Mouse (Mus musculus): Measurements from ENCODE around the gene Ndn. TPM values are rescaled to one million over a fixed set of nuclear protein-coding genes. Genes with fewer than 3 reads are reported as not detected.
A peak's percentile ranks its signal among the peaks of the same experiment; 100 is the strongest.

Ndn gene
- total RNA-seq (2021), result 100 to 1,000 TPM; 122 to 127 TPM

DNA sequence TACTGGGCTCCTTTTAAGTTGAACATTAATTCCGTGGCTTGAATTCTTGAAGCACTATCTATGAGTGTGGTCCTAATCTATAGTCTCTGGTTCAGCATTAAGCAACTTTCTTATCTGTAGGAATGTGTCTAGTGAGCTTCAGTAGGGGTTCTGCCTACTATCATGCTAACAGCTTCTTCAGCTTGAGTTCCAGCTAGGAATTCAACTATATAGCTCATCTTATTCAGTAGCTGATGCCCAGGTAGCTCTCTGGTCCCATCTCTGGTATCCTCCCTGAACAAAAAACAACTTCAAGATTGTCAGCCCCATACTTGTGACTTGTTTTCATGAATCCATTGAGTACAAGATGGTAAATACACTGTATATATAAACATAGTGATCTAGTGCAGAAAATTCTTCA, at the start of gene Ndn:
Gene Ndn, plus strand, starts transcription at position 301 of the 400 bp plus-strand sequence.
- intact Hi-C loops (cut with DNase I), result no loop called here
- DNase-seq (ENCODE audit: low spot score in 2 of 2), result no peak

DNA sequence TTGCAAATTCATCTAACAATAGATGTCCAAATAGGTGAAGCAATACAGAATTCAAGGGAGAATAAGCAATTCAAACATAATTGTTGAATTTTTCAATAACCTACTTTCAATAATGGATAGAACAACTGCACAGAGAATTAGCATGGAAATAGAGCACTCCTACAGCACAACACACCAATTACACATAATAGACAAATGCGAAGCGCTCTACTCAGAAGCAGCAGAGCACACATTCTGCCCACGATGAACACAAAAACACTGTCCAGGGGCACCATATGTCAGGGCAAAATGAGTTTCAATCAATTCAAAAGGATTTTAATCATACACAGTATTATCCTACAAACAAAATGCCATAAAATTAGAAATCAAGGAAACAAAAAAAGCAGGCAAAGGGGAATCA, 43.9 kb upstream of the Ndn start:
- no peak for DNase-seq (ENCODE audit: low spot score in 2 of 2)
- intact Hi-C loops (cut with DNase I), result loop anchor here (5.0 kb wide), 1 partner anchor 75 kb away; no protein-coding TSS in a partner anchor

DNA sequence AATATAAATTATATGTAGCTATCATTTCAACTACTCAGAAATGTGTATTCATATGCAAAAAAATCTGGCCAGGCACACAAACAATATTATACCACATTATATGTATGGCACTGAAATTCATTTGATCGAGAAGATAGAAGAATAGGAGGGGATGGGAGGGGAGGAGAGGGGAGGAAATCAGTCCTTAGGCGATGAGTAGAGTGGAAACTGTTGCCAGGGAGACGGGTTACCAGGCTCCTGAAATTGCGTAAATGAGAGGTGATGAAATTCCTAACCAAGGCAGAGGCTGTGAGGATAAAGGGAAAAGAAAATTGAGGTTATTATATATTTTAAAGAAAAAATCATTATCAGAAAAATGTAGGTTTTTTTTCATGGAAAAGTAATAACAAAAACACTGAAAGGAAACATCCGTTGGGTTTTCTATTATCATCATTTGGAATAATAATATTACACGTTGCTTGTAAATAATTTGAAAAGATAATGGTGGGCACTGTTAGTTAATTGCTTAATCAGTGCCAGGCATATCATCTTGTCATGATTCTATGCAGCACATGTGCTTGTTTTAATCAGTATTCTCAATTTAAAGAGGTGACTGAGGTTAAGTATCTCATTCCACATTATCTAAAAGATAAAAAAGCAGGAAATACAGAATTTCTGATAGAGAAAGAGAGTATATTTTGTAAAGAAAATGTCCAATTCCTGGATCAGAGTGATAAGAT, 39.3 kb upstream of the Ndn start:
- no peak for DNase-seq (ENCODE audit: low spot score in 2 of 2)

DNA sequence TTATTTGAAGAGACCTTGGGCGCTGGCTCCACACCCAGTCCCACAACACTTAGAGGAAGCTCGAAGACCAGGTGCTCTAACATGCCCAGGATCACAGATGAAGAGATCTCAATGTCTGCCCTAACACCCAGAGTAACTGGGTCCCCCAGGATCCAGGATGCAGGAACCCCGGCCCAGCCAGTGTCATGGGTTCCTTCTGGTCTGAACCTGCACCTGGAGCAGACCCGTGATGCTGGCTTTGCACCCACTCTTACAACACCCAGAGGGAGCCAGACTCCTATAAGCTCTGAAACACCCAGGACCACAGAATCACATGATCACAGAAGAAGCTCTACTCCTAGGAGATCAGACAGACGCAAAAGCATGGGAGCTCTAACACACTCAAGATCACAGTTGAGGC, 29.6 kb upstream of the Ndn start:
- no peak for DNase-seq (ENCODE audit: low spot score in 2 of 2)
- intact Hi-C loops (cut with DNase I), result no loop called here

More for the DNA sequence above, 39.3 kb upstream of the Ndn start:
- intact Hi-C loops (cut with DNase I), result no loop called here

DNA sequence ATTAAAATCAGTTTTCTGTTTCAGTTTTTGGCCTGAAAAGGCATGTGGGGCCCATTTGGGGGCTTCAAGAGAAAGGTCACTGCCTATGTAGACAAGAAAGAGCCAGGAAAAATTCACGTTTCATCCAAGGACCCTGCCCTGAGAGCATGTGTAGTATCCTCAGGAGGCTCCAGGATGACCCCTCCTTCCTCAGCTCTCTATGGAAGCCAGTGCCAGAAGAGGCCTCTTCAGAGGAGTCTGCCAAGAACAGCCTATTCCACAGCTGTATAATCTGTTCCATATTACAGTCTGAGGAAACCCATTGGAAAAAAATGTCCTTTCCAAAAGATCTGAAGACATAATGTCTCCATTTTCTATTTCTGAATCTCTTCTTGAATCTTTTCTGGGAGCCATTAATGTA, 958 bp upstream of the Ndn start:
- no peak for DNase-seq (ENCODE audit: low spot score in 2 of 2)
- intact Hi-C loops (cut with DNase I), result no loop called here

DNA sequence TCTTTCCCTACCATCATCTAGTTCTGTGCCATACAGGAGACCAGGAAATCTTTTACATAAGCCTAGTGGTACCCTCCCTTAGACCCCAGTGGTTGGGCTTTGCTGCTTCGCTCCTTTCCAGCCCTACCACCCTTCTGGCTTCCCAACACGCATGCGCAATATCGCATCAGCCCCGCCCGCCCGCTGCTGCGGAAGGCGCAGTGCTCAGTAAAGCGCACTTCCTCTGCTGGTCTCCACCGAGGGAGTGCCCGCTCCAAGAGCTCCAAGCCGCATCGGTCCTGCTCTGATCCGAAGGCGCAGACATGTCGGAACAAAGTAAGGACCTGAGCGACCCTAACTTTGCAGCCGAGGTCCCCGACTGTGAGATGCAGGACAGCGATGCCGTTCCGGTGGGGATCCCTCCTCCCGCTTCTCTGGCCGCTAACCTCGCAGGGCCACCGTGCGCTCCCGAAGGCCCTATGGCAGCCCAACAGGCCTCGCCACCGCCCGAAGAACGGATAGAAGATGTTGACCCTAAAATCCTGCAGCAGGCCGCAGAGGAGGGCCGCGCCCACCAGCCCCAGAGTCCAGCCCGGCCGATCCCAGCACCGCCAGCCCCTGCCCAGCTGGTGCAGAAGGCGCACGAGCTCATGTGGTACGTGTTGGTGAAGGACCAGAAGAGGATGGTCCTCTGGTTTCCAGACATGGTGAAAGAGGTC, 1.9 kb downstream of the Ndn start:
- DNase-seq (ENCODE audit: low spot score in 2 of 2), result peak; percentile 78 to 83
- intact Hi-C loops (cut with DNase I), result no loop called here

DNA sequence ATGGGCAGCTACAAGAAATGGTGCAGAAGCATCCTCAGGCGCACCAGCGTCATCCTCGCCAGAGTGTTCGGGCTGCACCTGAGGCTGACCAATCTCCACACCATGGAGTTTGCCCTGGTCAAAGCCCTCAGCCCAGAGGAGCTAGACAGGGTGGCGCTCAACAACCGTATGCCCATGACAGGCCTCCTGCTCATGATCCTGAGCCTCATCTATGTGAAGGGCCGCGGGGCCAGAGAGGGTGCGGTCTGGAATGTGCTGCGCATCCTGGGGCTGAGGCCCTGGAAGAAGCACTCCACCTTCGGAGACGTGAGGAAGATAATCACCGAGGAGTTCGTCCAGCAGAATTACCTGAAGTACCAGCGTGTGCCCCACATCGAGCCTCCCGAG, 2.4 kb downstream of the Ndn start:
- DNase-seq (ENCODE audit: low spot score in 2 of 2), result peak in 1 of 2 experiments; percentile 3

DNA sequence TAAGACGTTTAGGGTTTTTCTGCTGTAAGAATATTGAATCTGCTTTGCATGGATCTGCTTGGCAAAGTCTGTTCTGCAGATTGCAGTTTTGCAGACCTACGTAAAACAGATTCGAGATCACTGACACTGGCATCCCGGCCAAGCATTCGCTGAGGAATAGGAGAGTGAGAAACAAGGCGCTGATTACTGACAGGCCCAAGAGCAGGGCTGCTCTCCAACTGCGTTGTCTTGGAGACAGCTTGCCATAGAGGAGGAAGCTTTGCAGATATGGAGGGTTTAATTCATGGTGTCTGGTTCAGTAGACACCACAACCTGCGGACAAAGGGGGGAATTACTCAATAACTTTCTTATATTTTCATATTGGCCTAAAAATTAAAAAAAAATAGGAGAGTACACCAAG, 4.9 kb downstream of the Ndn start:
- peak in 1 of 2 experiments; percentile 2 for DNase-seq (ENCODE audit: low spot score in 2 of 2)
- intact Hi-C loops (cut with DNase I), result no loop called here

More for the DNA sequence above, 2.4 kb downstream of the Ndn start:
- intact Hi-C loops (cut with DNase I), result no loop called here

DNA sequence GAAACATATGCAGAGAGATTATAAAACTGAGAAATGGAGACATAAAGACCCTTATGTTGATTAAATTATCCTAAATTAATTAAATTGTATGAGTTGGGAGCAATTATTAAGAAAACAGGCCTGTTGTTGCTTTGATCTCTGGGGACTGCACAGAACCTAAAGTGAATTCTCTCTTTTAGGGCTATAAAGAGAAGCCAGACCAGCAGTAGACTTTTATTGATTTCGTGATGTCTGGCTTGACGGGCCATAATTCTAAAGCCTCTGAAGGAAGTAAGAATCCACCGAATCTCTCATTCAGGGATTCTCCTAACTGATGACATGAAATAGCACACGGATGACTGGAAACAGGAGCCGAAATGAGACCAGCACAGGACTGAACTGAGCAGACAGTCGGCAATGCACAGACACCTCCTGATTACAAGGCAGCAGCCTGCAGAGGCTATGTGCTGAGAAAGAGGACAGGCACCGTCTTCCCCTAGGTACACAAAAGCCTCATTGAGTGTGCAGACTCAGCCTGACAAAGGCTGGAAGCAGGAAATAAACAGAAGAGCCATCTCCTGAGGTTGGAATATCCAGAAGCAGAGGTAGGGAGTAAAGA, 18.8 kb downstream of the Ndn start:
- intact Hi-C loops (cut with DNase I), result no loop called here
- no peak for DNase-seq (ENCODE audit: low spot score in 2 of 2)

DNA sequence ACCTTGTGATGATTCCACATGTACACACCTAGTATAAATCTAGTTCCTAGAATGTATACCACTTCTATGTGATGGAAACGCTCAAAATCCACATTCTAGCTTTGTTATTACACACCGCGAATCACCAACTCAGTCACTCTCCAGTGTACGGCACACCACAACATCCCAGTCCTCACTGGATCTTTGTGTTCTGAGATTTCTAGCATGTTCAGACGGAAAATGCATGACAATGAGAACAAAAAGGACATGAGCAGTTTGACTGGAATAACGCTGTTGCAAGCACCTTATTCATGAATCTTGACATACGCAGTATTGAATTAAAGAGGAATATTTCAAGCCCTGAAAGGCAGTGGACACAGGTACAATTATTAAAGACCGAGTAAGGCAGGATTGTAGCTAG, 20.4 kb downstream of the Ndn start:
- DNase-seq (ENCODE audit: low spot score in 2 of 2), result no peak
- intact Hi-C loops (cut with DNase I), result no loop called here

DNA sequence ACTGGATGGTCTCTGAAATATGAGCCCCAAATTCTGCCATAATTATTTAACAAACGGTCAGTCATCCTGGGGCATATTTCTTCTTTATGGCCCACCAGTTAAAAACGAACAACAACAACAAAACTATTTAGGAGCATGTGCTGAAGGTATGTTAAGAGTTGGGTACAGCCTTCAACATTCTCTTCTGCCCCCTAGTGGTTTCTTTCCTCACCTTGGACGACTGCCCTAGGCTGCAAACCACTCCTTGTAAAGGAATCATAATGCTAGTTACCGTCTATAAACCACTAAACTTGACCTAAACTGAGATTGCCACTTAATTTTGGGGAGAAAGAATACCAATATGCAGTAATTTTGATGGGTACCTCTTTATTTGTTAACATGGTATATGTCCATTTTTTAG, 29.3 kb downstream of the Ndn start:
- intact Hi-C loops (cut with DNase I), result no loop called here
- no peak for DNase-seq (ENCODE audit: low spot score in 2 of 2)

DNA sequence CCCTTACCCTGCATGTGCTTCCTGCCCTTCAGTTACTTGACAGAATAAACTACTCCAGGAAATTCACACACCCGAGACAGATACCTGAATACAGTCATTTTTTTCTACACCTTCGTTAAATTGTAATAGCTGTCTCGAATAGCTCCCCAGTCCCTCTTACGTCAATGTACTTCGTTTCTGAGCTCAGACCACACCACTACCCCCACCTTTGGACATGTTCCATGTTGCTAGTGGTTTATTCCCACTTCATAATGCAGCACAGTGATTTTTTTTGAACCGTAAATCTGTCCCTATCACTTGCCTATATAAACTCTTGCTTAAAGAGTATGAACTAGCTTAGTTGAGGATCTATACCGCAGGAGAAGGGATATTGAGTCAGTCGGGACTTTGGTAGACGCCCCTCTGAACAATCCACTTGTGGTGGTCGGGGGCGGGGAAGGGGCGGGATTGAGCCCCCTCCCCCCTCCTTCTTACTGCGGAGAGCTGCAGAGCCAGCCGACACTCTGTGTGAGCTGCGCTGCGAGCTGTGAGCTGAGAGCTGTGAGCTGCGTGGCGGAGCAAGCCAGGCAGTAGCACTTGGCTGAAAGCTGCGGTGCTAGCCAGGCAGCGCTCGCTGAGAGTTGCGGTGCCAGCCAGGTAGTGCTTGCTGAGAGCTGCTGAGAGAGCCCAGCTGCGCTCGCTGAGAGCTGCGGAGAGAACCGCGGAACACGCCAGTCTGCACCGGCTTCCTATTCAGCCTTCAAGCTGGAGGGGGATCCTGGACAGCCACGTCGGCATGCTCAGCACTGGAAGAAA, 30.3 kb downstream of the Ndn start, which contains the start of gene Magel2:
Gene Magel2, plus strand, starts transcription at position 501 of the 795 bp plus-strand sequence.
- intact Hi-C loops (cut with DNase I), result no loop called here
- peak; percentile 33 to 39 for DNase-seq (ENCODE audit: low spot score in 2 of 2)

DNA sequence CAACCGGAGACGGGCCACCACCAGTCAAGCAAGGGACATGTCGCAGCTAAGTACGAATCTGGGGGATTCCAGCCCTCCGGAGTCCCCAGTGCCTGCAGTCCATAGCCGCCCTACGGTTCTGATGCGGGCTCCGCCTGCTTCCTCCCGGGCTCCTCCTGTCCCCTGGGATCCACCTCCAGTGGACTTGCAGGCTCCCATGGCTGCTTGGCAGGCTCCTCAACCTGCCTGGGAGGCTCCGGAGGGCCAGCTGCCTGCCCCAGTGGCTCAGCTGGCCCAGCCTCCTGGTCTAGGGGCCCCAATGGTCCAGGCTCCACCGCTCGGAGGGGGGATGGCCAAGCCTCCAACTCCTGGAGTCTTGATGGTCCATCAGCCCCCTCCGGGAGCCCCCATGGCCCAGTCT, 30.9 kb downstream of the Ndn start:
- intact Hi-C loops (cut with DNase I), result no loop called here
- peak in 1 of 2 experiments; percentile 6 for DNase-seq (ENCODE audit: low spot score in 2 of 2)

DNA sequence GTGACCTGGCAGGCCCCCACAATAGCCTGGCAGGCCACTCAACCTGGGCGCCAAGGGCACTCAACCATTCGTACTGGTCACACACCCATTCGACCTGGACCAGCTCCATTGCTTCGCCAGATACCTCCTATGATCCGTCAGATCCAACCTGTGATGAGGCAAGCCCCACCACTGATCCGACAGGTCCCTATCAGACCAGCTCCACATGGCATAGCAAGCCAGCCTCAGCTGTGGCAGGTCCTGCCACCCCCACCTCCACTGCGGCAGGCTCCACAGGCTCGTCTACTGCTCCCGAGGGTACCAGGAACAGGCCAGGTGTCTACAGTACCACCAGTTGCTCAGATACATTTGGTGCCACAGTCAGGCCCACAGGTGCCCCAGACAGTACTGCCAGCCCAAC, 32.2 kb downstream of the Ndn start:
- intact Hi-C loops (cut with DNase I), result no loop called here
- DNase-seq (ENCODE audit: low spot score in 2 of 2), result no peak

DNA sequence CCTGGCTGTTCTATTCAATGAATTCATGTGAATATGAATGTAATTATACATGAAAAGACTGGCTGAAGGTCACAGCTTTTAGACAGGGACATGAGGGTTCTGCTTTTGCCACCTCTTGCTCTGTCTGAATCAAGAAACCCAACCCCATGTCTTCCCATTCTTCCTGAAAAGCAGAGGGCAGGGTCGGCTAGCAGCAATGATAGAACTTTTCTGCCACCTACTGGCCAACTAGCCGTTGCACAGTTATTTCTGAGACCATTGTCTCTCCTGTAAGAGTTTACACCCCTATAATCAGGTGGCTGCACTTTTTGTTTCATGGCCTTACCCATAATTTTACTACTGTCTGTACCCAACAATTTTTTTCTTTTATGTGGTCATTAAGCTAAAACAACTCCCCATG, 36.0 kb downstream of the Ndn start:
- DNase-seq (ENCODE audit: low spot score in 2 of 2), result peak; percentile 25 to 40
- intact Hi-C loops (cut with DNase I), result loop anchor here (2.0 kb wide), 1 partner anchor 156 kb away; no protein-coding TSS in a partner anchor

DNA sequence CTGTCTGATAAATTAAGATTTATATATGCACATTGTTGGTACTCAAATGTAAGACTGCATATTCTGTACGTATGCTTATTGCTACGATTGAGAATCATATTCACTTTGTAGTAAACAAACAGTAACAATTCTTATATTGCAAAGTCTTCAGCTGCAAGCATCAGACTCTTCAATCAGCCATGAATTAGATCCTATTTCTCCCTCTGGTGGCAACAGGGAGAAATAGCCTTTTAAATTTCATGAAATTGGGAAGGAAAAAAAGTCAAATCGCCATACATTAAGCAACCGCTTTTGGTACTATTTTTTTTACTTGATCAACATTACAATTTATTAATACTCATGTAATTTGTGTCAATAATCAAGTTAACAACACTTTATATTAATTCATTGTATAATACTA, 41.9 kb downstream of the Ndn start:
- DNase-seq (ENCODE audit: low spot score in 2 of 2), result no peak
- intact Hi-C loops (cut with DNase I), result no loop called here

DNA sequence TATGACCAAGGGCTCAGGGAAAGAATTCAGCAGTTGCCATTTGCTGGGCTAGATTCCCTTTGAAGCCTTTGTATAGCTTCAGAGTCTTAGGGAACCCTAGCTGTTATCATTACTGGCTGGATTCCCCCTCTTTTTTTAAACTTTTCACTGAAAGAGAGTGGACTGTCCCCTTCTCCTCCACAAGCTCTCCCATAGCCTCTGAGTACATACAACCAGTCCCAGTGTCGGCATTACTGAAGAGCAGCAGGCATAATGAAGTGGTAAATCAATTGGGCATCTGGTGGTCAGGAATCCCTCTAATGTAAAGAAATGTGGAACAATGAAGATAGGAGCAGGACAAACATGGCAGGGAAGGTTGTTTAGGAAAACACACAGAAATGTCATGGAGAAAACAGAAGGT, 45.8 kb downstream of the Ndn start:
- DNase-seq (ENCODE audit: low spot score in 2 of 2), result no peak
- intact Hi-C loops (cut with DNase I), result no loop called here
